Mouse (Mus musculus) lung, postnatal 0 days (tissue): Measurements from ENCODE around the gene Nckap5. TPM values are rescaled to one million over a fixed set of nuclear protein-coding genes. Genes with fewer than 3 reads are reported as not detected.

Experiments
- ATAC-seq: fragments of 200-750 bp; cut with Nextera tagmentation; 2 replicates; pipeline ENCODE4 v1.8.0; 2017; ENCODE audit warnings: moderate library complexity
- DNase-seq: peaks from one replicate; pipeline ENCODE4 v3.0.0-alpha.2; 2016; ENCODE audit warnings: low spot score
- H3K27ac ChIP-seq: fragments of 300-500 bp; sonication (generic); 2 replicates; pipeline ENCODE4 v1.5.1; 2014; ENCODE audit warnings: antibody characterized with exemption, mild to moderate bottlenecking, low read length, mixed read lengths
- H3K27me3 ChIP-seq: fragments of 300-500 bp; sonication (generic); replicated peaks from 2 replicates; pipeline ENCODE4 v1.6.1; 2014; ENCODE audit warnings: low read length, mixed read lengths; ENCODE audit not compliant: insufficient read depth
- H3K36me3 ChIP-seq: fragments of 300-500 bp; sonication (generic); 2 replicates; pipeline ENCODE4 v1.6.1; 2014; ENCODE audit warnings: low read length, mixed read lengths; ENCODE audit not compliant: insufficient read depth
- H3K4me1 ChIP-seq: fragments of 300-500 bp; sonication (generic); 2 replicates; pipeline ENCODE4 v1.6.1; 2014; ENCODE audit warnings: antibody characterized with exemption, low read depth, low read length, mixed read lengths; ENCODE audit not compliant: insufficient read depth
- H3K4me2 ChIP-seq: fragments of 300-500 bp; sonication (generic); replicated peaks from 2 replicates; pipeline ENCODE4 v1.6.1; 2014; ENCODE audit warnings: low read depth, mild to moderate bottlenecking, low read length, moderate library complexity, mixed read lengths
- H3K4me3 ChIP-seq: fragments of 300-500 bp; sonication (generic); 2 replicates; pipeline ENCODE4 v1.5.1; 2014; ENCODE audit warnings: low read depth, low read length
- H3K9ac ChIP-seq: fragments of 300-500 bp; sonication (generic); replicated peaks from 2 replicates; pipeline ENCODE4 v1.6.1; 2014; ENCODE audit warnings: low read depth, mild to moderate bottlenecking
- H3K9me3 ChIP-seq: fragments of 300-500 bp; sonication (generic); 2 replicates; pipeline ENCODE4 v1.6.1; 2016; ENCODE audit warnings: low read length, mixed read lengths
- CTCF ChIP-seq: IDR thresholded peaks from 2 replicates; pipeline ENCODE4 v1.5.1; 2016; ENCODE audit warnings: antibody characterized with exemption, mild to moderate bottlenecking
- EP300 ChIP-seq: IDR thresholded peaks from 2 replicates; pipeline ENCODE4 v1.6.1; 2016; ENCODE audit warnings: antibody characterized with exemption, mild to moderate bottlenecking, control low read depth
- WGBS: fragments of 180-500 bp; shearing (Covaris S2); extraction: QIAGEN DNeasy Blood & Tissue Kit; methylation state at CpG from one replicate; pipeline ENCODE4 v1.1.7; 2014; 5-methylcytosine and 5-hydroxymethylcytosine counted together
- polyA plus RNA-seq: library from polyadenylated mRNA; unstranded; fragments of >200 nt; fragmentation: Nextera tagmentation; extraction: Ambion mirVana; gene quantifications from 2 replicates; pipeline ENCODE4 v1.2.1, GENCODE M21; 2015

The Nckap5 gene
- polyA plus RNA-seq, 1 experiment from 2014 or later, result 26.0 TPM

DNA sequence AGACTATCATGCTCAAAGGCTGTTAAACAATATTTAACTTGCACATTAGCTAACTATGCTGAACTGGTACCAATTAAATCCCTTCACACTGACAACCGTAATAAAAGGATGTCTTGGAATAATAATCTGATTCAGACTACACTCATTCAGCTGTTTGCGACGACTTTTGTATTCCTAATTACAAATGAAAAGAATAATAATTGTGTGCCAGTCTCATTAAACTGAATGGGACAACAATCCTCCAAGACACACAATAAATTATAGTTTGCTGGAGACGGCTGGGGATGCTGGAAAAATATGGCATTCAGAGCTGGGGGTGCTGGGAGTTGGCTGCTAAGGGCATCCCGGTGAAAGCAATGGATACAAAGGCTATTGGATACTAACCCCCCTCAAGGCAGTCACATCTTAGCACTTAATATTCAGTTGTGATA lies 818.9 kb downstream of the Nckap5 start:
- ATAC-seq (no peak), DNase-seq (no peak)
- Histone ChIP-seq H3K4me1 (no peaks in the 10 kb centered on the region), H3K9me3 (no peaks in the 10 kb centered on the region), H3K9ac (no peak overlapping the region), H3K4me3 (no peak overlapping the region), H3K27ac (no peak overlapping the region), H3K36me3 (peaks cover 5% of the 10 kb centered on the region; the same call in 1 of the 2 replicates), H3K27me3 (no peaks in the 10 kb centered on the region), H3K4me2 (no peak overlapping the region)
- TF ChIP-seq CTCF (no peak), EP300 (no peak)
- WGBS, result 87% methylated on average over 5 of the region's 5 CpGs

DNA sequence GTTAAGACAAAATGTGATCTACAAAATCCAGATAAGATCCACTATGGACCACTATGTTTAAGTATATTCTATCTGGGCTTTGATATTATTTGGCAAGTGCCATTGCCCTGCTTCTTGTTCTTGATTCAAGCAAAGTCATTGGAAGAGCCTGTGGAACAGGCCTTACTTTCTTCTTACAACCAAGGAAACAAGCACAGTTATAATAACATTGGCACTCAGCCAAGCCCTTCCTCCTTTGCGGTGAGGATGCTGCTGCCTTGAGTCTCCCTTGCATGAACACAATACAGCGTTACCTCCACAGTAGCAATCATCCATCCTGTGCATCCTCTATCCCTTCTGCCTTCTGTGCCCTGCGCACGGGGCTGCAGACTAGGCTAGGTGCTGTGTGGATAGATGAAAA lies 823.0 kb downstream of the Nckap5 start:
- Histone ChIP-seq H3K9ac (no peak overlapping the region), H3K36me3 (peaks cover 5% of the 10 kb centered on the region; the same call in 1 of the 2 replicates), H3K4me2 (no peak overlapping the region), H3K4me1 (no peaks in the 10 kb centered on the region), H3K27me3 (no peaks in the 10 kb centered on the region), H3K27ac (no peak overlapping the region), H3K4me3 (no peak overlapping the region), H3K9me3 (no peaks in the 10 kb centered on the region)
- no peak for TF ChIP-seq EP300
- TF ChIP-seq CTCF, result no peak
- ATAC-seq (no peak), DNase-seq (no peak)
- 62% methylated on average over 4 of the region's 4 CpGs for WGBS

DNA sequence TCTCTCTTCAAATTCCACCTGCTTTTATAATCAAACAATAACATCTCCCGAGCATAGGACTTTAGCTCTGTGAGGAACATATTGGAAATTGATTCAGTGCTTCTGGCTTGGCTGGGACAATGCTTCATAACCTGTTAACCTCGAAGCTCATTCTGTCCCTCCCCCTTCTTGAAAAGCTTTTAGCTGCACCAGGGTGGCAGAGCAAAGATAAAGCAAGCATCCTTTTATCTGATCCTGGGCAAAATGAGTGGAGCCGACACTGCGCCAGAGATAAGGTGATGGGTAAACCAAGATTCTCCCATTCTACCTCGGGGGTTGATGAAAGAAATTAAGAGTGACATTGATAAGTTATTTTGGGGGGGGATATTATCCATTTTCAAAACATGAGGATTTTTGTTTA lies 824.9 kb downstream of the Nckap5 start:
- ATAC-seq, result no peak
- Histone ChIP-seq H3K27me3 (no peaks in the 10 kb centered on the region), H3K4me3 (no peak overlapping the region), H3K4me1 (no peaks in the 10 kb centered on the region), H3K4me2 (no peak overlapping the region), H3K36me3 (peaks cover 5% of the 10 kb centered on the region; the same call in 1 of the 2 replicates), H3K27ac (no peak overlapping the region), H3K9ac (no peak overlapping the region), H3K9me3 (no peaks in the 10 kb centered on the region)
- DNase-seq, result no peak
- TF ChIP-seq EP300, result no peak
- no peak for TF ChIP-seq CTCF
- WGBS, result 23% methylated on average over 5 of the region's 5 CpGs

DNA sequence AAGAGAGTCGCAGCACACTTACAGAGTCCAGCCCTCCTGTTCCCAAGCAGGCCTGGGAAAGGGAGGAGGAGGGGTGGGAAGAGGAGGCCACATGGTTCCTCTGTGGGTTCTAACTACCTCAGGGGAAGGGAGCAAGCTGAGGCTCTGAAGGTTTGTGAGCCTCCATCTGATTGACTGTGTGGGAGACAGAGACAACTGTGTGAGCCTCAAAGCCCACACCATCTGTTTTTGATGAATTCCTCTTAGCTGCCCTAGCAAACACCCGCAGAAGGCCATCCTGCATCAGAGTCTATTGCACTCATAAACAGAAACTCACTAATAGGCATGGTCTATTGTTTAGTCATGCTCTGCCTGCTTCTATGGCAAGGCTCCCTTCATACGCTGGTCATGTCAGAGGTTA lies 834.1 kb downstream of the Nckap5 start:
- no peaks in the 10 kb centered on the region for H3K36me3 ChIP-seq
- TF ChIP-seq EP300 (no peak), CTCF (no peak)
- no peaks in the 10 kb centered on the region for H3K27me3 ChIP-seq
- 71% methylated on average over 3 of the region's 3 CpGs for WGBS
- no peak overlapping the region for H3K9ac ChIP-seq
- H3K9me3 ChIP-seq, result no peaks in the 10 kb centered on the region
- DNase-seq (no peak), ATAC-seq (no peak)
- no peak overlapping the region for H3K27ac ChIP-seq
- H3K4me1 ChIP-seq, result no peaks in the 10 kb centered on the region
- no peak overlapping the region for H3K4me3 ChIP-seq
- H3K4me2 ChIP-seq, result no peak overlapping the region

DNA sequence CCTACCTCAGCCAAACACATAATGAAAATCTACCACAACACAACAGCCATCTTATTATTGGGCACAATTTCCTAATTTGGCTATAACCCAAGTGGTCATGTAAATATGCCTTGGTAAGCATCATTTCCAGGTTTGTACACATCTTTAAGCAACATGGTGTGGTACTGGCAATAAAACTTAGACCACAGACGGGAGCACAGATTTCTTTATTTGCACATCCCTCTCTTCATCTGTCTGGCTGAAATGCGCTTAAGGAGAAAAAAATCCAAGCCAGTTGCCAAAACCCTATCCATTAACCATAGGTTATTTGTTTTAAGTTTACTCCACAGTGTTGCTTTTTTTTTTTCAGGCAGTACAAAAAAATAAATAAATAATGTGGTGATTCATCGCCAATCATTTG lies 842.8 kb downstream of the Nckap5 start:
- Histone ChIP-seq H3K27ac (no peak overlapping the region), H3K36me3 (no peaks in the 10 kb centered on the region), H3K9ac (no peak overlapping the region), H3K9me3 (no peaks in the 10 kb centered on the region), H3K4me1 (no peaks in the 10 kb centered on the region), H3K27me3 (no peaks in the 10 kb centered on the region), H3K4me2 (no peak overlapping the region), H3K4me3 (no peak overlapping the region)
- DNase-seq (no peak), ATAC-seq (no peak)
- 69% methylated on average over 3 of the region's 3 CpGs for WGBS
- TF ChIP-seq EP300 (no peak), CTCF (no peak)

DNA sequence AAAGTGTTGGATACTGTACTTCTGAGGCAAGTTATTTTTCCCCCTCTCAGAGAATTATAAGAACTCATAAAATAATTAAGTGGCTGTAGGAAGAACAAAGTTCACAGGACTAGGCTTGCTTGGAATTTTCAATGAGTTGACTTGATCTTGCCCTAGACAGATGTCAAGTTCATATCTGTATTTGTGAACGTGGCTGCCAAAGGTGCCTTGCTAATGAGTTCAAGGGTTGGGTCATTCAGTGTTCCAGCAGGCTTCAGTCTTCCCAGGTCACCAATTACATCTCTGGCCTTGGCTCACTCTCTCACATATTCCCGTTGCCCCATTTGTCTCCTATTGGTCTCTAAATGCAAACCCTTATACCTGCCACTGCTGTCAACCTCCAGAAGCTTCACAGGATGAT lies 846.0 kb downstream of the Nckap5 start:
- Histone ChIP-seq H3K27me3 (no peaks in the 10 kb centered on the region), H3K9me3 (no peaks in the 10 kb centered on the region), H3K4me1 (no peaks in the 10 kb centered on the region), H3K36me3 (0 out of 2 replicates have a peak, but pooled peaks cover 5% of the 10 kb centered on the region), H3K4me3 (no peak overlapping the region), H3K27ac (no peak overlapping the region), H3K4me2 (no peak overlapping the region), H3K9ac (no peak overlapping the region)
- TF ChIP-seq EP300 (no peak), CTCF (no peak)
- DNase-seq (no peak), ATAC-seq (no peak)
- WGBS, result 53% methylated on average over 2 of the region's 2 CpGs

DNA sequence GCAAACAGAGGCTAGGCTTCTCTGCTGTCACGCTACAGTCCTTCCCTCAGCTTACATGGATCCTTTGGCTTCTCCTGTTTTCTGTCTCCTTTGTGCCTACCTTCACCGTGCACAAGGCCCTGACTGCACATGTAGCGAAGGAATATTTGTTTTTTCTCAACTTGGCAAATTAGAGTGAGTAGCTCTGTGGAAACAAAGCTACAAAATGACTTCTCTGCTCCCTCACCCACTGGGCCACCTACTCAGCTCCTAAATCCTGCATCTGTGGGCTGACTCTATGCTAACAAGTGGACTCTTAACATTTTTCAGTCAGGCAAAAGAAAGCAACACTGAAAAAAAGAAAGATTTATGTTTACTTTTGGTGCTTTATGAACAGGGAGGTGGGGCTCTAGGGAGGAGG lies 856.0 kb downstream of the Nckap5 start:
- Histone ChIP-seq H3K4me3 (no peak overlapping the region), H3K27ac (no peak overlapping the region), H3K9ac (no peak overlapping the region), H3K4me1 (no peaks in the 10 kb centered on the region), H3K4me2 (no peak overlapping the region), H3K27me3 (no peaks in the 10 kb centered on the region), H3K36me3 (0 out of 2 replicates have a peak, but pooled peaks cover 3% of the 10 kb centered on the region), H3K9me3 (no peaks in the 10 kb centered on the region)
- no peak for TF ChIP-seq EP300
- TF ChIP-seq CTCF, result no peak
- WGBS, result 85% methylated on average over 3 of the region's 3 CpGs
- DNase-seq, result no peak
- ATAC-seq, result no peak
